Mouse (Mus musculus) left cerebral cortex, adult 9 months (tissue): Measurements from ENCODE around the gene Cend1.
A peak's percentile ranks its signal among the peaks of the same experiment; 100 is the strongest.
"Not testable (repeated sequence)": the region's sequence is repeated elsewhere in the genome, so short reads cannot be mapped to it uniquely, and the experiment has no call there.

Source experiments
- DNase-seq, 2 experiments: peaks; one replicate each; pipeline ENCODE4 v3.0.0; 2022; ENCODE audit warnings: low spot score in 2 of 2

Gene Cend1

DNA sequence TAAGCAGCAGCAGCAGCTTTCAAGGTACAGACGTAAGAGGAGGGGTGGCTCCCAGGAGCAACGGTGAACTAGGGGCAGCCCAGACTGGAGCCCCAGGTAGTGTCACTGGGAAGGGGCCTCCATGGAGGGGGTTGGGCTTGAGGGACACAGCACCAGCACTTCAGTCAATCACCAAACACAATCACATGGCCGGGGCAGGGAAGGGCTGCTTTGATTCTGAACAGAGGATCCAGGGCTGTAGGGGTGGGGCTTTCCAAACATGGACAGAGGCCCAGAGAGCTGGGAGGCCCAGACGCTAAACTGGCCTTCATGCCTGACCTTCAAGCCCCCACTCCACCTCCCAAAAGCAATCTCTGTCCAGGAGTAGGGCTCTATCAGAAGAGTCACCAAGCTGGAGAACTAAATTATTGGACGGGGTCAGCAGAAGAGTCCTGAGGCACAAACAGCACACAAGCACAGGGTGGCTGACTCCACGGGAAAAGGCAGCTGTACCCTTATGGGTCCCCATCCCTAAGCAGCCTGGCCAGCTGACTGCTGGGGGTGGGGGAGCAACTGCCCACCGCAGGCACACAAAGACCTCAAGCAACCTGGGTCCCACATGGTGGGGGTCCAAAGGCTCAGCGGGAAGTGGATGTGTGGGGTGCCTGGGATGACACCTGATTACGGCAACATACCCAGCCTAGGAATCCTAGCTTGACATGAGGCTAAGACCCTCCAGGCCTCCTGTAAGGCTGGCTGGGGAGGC, 721 bp upstream of the Cend1 start:
- DNase-seq = no peak

DNA sequence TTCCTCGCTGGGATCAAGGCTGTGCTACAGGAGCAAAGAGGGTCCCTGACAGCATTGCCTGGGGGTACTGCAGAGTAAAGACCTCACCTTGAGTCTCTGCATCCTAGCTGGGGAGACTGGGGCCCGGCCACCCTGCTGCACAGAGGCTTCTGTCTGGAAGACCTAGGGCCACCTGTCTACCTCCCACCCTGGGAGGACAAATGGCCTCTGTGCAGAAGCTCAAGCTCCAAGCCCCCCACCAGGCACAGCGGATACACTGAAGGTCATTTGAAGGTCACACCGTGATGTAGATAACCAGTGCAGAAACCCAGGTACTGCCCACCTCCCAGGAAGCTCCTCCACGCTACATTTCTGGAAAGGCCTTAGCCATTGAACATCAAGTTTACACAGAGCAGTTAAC, 590 bp downstream of the Cend1 start:
- DNase-seq = no peak

- no peak for DNase-seq
Observed at GRCm38 (mm10) chr7:141426948-141427730, 2.2 kb downstream of the Cend1 start.

GRCm38 (mm10) chr7:141423811-141424210, 5.5 kb downstream of the Cend1 start:
- DNase-seq = no peak

DNA sequence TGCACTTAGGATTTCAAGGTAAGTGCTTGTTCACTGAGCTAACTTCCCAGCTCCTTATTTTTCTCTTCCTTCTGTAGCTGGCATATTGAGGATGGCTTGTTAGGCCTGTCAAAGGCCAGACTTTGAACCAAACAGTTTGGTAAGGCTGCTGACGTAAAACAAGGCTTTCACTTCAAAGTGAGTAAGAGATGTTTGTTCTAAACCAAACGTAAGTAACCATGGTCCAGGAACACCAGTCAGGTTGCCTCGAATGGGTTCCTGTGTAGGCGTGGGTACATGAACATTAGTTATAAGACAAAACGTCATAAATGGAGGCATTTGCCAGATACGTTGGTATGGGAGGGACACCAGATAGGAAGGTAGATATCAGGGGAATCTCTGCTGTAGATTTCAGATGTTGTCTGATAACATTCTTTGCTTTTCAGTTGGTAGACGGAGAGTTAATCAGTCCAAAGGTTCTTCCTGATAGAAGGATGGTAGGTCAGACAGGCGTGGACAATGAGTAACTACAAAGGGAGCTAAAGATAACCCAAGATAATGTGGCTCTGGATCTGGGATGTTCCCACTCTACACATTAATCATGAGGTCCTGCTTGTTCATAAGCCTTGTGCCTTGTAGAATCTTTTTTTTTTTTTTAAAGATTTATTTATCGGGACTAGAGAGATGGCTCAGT, 9.1 kb downstream of the Cend1 start:
- DNase-seq = no peak

DNA sequence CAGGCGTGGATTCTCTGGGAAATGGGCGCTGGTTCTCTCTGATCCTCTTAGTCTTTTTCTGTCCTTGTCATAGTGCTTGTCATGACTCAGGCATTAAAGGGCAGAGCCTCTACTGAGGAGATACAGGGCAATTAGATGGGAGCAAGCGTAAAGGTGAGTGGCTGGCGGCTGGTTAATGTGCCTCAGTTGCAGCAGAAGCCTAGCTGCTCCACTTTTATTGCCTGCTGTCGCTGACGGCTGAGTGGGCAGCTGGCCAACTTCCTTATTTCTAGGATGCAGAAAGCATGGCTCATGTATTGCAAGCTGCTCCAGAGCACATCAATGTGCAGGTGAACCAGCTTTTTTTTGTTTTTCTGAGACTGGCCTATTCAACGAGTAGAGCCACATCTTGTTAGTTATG, 10.3 kb downstream of the Cend1 start:
- peak in 1 of 2 experiments; percentile 27 for DNase-seq

DNA sequence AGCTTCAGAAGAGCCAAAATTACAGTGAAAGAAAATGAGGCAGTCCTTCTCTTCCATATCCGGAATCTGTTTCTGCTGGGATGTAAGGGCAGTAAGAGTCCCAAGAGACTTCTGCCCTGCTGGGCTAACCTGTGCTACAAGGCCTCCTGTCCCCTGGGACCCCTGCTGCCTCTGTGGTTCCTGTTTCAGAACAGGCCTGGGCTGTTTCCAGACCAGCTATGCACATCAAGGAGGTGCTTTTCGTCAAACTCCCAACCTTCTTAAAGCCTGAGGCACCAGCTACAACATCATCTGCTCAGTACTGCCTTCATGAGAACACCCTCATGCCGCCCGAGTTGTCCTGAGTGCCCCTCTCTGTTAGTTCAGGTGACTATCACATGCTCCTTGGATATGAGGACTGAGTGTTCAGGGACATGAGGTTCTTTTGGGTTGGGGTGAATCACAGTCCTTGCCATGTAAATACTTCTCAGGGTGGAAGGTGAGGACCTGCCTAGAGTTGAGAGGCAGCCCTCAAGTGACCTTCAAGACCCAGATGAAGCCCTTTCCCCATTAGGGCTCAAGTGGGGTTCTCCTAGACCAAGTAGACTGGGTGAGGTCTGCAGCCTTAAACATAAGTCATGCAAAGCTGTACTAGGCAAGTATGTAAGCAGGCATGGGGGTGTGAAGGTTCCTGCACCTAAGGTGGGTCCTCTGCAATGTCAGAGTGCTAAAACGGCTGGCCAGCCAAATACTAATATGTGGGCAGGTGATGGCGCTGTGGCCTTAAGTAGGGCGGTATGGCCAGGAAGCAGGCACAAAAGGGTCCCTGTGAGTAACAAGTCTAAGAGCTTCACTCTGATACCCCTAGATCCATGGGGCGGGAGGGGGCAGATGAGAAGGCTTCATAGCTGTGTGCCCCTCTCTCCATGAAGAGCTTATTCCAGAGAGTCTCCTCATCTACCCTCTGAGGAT, 11.3 kb downstream of the Cend1 start:
- DNase-seq = no peak

- DNase-seq = no peak
Observed at GRCm38 (mm10) chr7:141416144-141416841, 13.0 kb downstream of the Cend1 start.

DNA sequence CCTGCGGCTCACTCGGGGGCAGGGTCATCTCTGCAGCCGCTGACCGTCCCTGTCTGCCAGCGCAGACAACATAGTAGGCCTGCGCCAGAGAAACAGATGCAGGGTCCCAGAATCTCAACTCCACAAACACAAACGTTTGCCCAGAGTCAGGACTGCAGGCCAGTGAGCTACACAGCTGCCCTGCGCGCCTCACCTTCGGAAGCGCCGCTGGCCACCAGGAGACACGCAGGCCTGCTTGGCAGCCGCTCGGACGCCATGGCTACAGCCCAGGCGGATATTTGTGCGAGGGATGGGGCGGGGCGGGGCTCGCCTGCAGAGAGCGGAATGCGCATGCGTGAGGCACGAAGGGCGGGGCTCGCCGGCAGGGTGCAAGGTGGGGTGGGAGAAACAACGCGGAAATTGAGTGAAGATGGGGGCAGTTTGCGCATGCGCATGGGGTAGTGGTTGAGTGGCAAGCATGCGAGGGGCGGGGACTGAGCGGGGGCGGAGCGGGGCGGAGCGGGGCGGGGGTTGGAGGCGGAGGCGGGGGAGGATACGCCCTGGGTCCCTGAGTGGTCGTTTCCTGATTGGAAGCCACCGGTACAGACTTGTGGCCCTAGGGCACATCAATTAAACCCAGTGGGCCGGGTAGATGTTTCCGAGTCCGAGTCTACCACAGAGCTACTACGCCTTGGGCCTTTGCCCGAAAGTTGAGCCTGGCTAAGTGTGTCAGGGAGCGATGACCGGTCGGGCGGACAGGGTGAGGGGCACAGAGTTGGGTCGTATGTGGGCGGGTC, 15.3 kb downstream of the Cend1 start, which contains the start of gene Gatd1:
Gatd1 (minus strand) TSS at position 328 of the 776 bp plus-strand sequence.
- peak; percentile 90 to 98 for DNase-seq

DNA sequence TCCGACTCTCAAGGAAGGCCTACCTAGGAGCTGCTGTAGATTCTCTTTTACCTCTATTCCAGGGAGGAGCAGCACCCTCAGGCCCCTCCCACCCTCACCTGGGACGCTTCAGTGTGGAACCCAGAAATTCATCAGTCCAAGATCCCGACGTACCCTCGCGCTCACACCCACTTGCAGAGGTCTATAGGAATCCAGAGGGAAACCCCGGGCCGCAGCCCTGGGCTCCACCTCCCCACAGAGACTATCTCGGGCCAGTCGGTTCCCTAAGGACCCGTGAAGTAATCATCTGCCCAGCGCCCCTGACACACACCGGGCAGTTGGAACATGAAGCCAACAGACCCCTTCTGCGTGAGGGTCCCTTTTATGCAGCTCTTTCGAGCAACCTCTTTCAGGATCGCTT, 16.0 kb downstream of the Cend1 start:
- no peak for DNase-seq

DNA sequence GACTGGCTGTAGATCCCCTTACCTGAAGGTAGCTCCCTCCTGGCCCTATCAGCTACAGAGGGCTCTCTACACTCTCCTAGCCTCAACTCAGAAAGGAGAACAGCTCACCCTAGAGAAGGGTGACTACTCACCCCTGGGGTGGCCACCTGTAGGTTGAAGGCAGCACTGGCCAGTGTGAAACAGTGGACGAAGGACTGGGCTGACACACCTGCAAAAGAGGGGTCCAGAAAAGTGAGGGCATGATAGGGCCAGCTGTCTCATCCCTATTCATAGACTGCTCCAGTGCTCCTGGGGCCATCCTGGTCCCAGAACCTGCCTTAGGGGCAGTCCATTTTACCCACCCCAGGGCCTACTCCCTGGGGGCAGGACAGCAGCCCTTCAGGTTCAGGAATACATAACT, 17.6 kb downstream of the Cend1 start:
- no peak for DNase-seq

- DNase-seq = no peak
Observed at GRCm38 (mm10) chr7:141410631-141411030, 18.7 kb downstream of the Cend1 start.

GRCm38 (mm10) chr7:141408833-141409232, 20.5 kb downstream of the Cend1 start:
- peak in 1 of 2 experiments; percentile 88 for DNase-seq

- DNase-seq = not testable (repeated sequence)
Observed at GRCm38 (mm10) chr7:141407670-141408069, 21.6 kb downstream of the Cend1 start.

GRCm38 (mm10) chr7:141405466-141405865, 23.8 kb downstream of the Cend1 start:
- no peak for DNase-seq

GRCm38 (mm10) chr7:141403305-141403704, 26.0 kb downstream of the Cend1 start:
- no peak for DNase-seq

DNA sequence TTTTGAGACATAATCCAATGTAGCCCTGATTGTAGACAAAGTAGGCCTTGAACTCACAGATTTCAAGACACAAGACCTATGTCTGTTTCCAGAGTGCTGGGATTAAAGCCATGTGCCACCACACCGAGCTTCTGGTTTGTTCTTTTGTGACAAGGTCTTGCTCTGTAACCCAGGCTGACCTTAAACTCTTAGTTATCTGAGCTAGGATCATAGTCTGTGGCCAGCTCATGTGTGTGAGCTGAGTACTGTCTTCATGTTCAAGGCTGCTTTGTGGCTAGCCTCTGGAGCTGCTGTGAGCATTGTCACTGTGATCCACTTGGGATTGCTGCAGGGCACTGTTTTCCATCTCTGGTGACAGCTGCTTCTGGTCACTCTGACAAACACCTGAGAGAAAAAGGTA, 33.9 kb downstream of the Cend1 start:
- DNase-seq = no peak

DNA sequence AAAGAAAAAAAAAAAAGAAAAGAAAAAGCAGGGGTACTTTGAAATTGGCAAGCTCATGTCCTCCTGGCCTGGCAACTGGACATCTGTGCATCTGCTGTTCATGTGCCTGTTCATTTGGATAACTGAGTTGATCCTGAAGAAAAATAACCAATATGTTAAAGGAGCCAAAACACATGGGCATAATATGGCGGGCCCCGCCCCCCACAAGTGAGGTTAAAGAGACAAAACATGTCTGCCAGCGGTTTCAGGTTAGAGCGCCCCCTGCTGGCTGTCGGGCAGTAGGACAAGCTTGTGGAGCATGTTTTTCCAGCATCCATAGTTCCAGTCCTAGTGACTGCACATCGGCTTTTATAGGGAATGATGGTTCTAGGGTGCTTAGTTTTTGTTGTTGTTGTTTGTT, 34.5 kb downstream of the Cend1 start:
- peak in 1 of 2 experiments; percentile 49 for DNase-seq

- no peak for DNase-seq
Observed at GRCm38 (mm10) chr7:141394158-141394557, 35.1 kb downstream of the Cend1 start.
